Mouse (Mus musculus) thymus, postnatal 14 days (tissue): ENCODE data around the gene Npat.

Experiments used
- DNase-seq: peaks from one replicate; pipeline ENCODE4 v3.0.0; 2021

Gene Npat

DNA sequence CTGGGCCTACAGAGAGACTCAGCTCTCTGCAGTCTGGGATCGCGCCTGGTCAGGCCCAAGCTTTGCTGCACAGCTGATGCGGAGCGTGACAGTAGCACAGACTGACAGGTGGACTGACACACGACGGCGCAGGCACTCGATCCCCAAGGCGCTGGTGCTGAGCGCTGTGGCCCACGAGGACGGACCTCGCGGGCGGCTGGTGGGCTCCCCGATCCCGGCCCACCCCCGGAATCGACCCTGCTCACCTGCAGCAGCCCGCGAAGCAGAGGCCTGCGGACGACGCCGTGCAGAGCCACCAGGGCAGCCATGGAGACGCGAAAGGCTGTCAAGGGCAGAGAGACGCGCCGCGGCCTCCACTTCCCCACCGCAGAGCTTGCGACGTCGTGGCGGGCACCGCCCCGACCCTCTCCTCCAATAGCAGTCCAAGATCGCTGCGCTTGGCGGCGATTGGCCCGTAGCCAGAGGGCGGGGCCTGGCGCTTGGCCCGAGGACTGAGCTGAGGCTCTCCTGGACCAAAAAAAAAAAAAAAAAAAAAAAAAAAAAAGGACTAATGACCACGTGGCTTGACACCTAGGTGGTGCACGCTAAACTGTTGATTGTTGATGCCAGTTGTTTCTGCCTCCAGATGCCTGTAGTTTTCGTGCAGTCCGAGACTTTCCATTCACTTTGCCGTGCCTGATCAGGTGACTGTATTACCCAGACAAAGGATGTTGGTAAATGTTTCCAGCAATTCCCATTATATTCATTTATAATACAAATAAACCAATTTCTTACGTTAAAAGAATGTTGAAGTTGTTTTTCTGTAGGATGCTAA lies 73.3 kb downstream of the Npat start, which contains the start of gene Acat1:
Gene Acat1 (minus strand): TSS at position 415 of the 814 bp plus-strand sequence.
- DNase-seq = peak; percentile 91

DNA sequence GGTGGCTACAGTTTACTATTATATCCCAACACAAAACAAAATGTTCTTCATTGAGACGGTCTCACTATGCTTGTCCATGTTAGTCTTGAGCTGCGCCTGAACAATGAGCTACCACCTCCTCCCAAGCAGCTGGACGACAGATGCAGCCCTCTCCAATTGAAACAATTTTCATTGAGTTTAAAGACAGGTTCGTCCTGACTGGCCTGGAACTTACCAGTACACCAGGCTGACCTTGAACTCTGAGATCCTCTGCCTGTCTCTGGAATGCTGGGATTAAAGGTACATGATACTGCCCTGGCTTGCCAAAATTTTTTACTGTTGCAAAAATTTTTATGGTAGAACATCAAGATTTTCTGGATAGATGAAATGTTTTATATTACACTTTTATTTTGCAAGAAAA lies 77.4 kb downstream of the Npat start:
- no peak for DNase-seq

DNA sequence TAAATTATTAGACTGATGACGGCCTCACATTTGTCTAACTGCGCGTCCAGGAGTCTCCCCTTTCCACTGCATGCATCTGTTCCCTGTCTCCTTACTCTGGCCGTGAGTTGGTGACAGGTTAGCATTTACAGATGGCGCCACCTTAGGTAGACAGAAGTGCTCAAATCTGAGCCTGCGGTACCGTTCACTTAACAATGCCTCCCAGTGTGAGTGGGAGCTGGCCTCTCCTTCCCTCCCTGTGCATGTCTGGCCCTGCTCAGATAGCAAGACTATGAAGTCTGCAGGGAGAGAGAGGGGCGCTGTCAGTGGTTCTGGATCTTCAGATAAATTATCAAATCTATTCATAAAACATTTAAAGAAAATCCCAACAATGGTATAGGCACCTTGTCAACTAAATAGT lies 78.4 kb downstream of the Npat start:
- DNase-seq = no peak
